Mouse (Mus musculus): ENCODE measurements around the gene Pxt1. TPM values are rescaled to one million over a fixed set of nuclear protein-coding genes. Genes with fewer than 3 reads are reported as not detected.

Pxt1 gene
- polyA plus RNA-seq, 1 experiment = 199 TPM

- H3K27ac ChIP-seq (ENCODE audit: control insufficient read depth, insufficient read depth, low read depth, low read length) = no peak overlapping the region
- peaks cover 4% of the 10 kb centered on the region for H3K4me1 ChIP-seq (ENCODE audit: control insufficient read depth, insufficient read depth, low read length)
- TF ChIP-seq POLR2A (IDR thresholded peaks at IDR 0.05; ENCODE audit: control insufficient read depth, low read depth, low read length) (no peak), CTCF (IDR thresholded peaks at IDR 0.05; ENCODE audit: control insufficient read depth, insufficient read depth, insufficient replicate concordance, low read depth, low read length) (no peak)
- H3K27me3 ChIP-seq (ENCODE audit: control insufficient read depth, insufficient read depth, low read length) = no peaks in the 10 kb centered on the region
- H3K4me3 ChIP-seq (ENCODE audit: control insufficient read depth, low read depth, low read length) = no peak overlapping the region
- H3K36me3 ChIP-seq (ENCODE audit: control insufficient read depth, insufficient read depth, low read length) = no peaks in the 10 kb centered on the region
Measured at GRCm38 (mm10) chr17:28934120-28934916, 9.3 kb downstream of the Pxt1 start.

DNA sequence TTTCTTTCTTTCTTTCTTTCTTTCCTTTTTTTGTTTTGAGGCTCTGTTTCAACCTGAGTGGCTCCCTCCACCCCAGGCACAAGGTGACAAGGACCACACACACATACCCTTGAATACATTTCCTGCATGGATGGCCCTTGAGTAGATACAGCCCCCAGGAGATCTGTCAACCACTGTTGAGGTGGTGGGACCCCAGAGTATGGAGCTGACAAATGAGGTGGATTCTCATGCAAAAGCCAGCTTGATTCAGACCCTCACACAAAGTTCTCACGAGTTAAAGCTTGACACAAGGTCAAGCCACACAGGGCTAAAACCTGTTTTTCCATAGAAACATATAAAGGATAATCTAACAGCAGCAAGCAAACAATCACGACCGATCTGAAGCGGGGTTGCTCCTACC is 11.4 kb downstream of the Pxt1 start:
- H3K36me3 ChIP-seq (ENCODE audit: control insufficient read depth, insufficient read depth, low read length) = no peaks in the 10 kb centered on the region
- no peaks in the 10 kb centered on the region for H3K27me3 ChIP-seq (ENCODE audit: control insufficient read depth, insufficient read depth, low read length)
- H3K4me3 ChIP-seq (ENCODE audit: control insufficient read depth, low read depth, low read length) = no peak overlapping the region
- H3K27ac ChIP-seq (ENCODE audit: control insufficient read depth, insufficient read depth, low read depth, low read length) = no peak overlapping the region
- TF ChIP-seq CTCF (IDR thresholded peaks at IDR 0.05; ENCODE audit: control insufficient read depth, insufficient read depth, insufficient replicate concordance, low read depth, low read length) (no peak), POLR2A (IDR thresholded peaks at IDR 0.05; ENCODE audit: control insufficient read depth, low read depth, low read length) (no peak)
- H3K4me1 ChIP-seq (ENCODE audit: control insufficient read depth, insufficient read depth, low read length) = peaks cover 4% of the 10 kb centered on the region

GRCm38 (mm10) chr17:28931436-28932211 is 12.0 kb downstream of the Pxt1 start:
- Histone ChIP-seq H3K27ac (ENCODE audit: control insufficient read depth, insufficient read depth, low read depth, low read length) (no peak overlapping the region), H3K27me3 (ENCODE audit: control insufficient read depth, insufficient read depth, low read length) (no peaks in the 10 kb centered on the region), H3K4me3 (ENCODE audit: control insufficient read depth, low read depth, low read length) (no peak overlapping the region), H3K36me3 (ENCODE audit: control insufficient read depth, insufficient read depth, low read length) (no peaks in the 10 kb centered on the region), H3K4me1 (ENCODE audit: control insufficient read depth, insufficient read depth, low read length) (peaks cover 7% of the 10 kb centered on the region)
- no peak for TF ChIP-seq CTCF (IDR thresholded peaks at IDR 0.05; ENCODE audit: control insufficient read depth, insufficient read depth, insufficient replicate concordance, low read depth, low read length)
- TF ChIP-seq POLR2A (IDR thresholded peaks at IDR 0.05; ENCODE audit: control insufficient read depth, low read depth, low read length) = no peak

DNA sequence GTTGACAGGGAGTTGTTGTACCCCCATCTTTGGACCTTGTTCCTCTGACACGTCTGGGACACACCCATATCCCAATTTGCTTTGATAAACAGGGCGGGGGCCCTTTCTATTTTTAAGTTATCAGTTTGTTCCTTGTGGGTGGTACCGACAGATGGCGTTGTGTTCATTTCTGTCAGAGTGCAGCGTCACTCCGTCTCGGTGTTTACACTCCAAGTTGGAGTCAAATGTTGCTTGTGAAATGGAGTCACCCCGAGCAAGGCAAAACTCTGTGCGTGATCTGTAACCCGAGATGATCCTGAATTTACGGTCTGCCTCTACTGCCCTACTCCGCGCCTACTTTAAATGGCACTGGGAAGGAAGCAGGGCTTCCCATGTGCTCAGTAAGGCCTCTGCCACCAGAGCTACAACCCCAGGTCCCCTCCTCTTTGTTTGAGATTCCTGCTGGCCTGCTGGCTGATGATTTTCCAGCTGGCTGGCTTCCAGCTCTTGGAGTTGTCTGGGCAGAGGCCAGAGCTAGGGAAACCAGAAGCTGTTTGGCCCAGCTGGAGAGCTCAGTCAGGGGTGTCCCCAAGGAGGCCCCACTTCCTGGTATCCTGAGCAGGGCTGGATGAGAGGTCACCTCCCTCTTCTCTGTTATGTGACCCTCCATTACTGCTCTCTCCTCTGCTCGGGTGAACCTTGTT is 13.1 kb downstream of the Pxt1 start:
- Histone ChIP-seq H3K27me3 (ENCODE audit: control insufficient read depth, insufficient read depth, low read length) (no peaks in the 10 kb centered on the region), H3K27ac (ENCODE audit: control insufficient read depth, insufficient read depth, low read depth, low read length) (no peak overlapping the region), H3K4me3 (ENCODE audit: control insufficient read depth, low read depth, low read length) (no peak overlapping the region), H3K36me3 (ENCODE audit: control insufficient read depth, insufficient read depth, low read length) (no peaks in the 10 kb centered on the region), H3K4me1 (ENCODE audit: control insufficient read depth, insufficient read depth, low read length) (peaks cover 7% of the 10 kb centered on the region)
- TF ChIP-seq POLR2A (IDR thresholded peaks at IDR 0.05; ENCODE audit: control insufficient read depth, low read depth, low read length) (no peak), CTCF (IDR thresholded peaks at IDR 0.05; ENCODE audit: control insufficient read depth, insufficient read depth, insufficient replicate concordance, low read depth, low read length) (no peak)

GRCm38 (mm10) chr17:28929369-28929768 is 14.3 kb downstream of the Pxt1 start:
- no peaks in the 10 kb centered on the region for H3K36me3 ChIP-seq (ENCODE audit: control insufficient read depth, insufficient read depth, low read length)
- no peaks in the 10 kb centered on the region for H3K27me3 ChIP-seq (ENCODE audit: control insufficient read depth, insufficient read depth, low read length)
- no peak overlapping the region for H3K27ac ChIP-seq (ENCODE audit: control insufficient read depth, insufficient read depth, low read depth, low read length)
- no peak for TF ChIP-seq CTCF (IDR thresholded peaks at IDR 0.05; ENCODE audit: control insufficient read depth, insufficient read depth, insufficient replicate concordance, low read depth, low read length)
- TF ChIP-seq POLR2A (IDR thresholded peaks at IDR 0.05; ENCODE audit: control insufficient read depth, low read depth, low read length) = no peak
- H3K4me1 ChIP-seq (ENCODE audit: control insufficient read depth, insufficient read depth, low read length) = peaks cover 7% of the 10 kb centered on the region
- H3K4me3 ChIP-seq (ENCODE audit: control insufficient read depth, low read depth, low read length) = no peak overlapping the region

DNA sequence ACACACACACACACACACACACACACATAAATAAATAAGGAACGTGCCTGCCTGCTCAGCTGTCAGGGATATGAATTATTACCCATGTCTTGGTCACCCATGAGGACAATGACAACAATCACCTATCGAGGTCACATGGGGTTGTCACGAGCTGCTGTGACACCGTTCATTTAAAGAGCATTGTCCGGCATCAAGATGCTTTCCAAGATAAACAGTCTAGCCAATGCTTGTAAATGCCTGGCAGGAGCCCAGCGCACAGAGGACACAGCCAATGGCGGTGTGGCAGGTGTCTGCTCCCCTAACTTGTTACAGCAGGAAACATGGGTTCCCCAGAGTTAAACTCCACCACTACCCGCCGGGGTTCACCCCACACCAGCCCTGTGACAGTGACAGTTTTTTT is 15.6 kb downstream of the Pxt1 start:
- Histone ChIP-seq H3K27ac (ENCODE audit: control insufficient read depth, insufficient read depth, low read depth, low read length) (no peak overlapping the region), H3K4me3 (ENCODE audit: control insufficient read depth, low read depth, low read length) (no peak overlapping the region), H3K27me3 (ENCODE audit: control insufficient read depth, insufficient read depth, low read length) (no peaks in the 10 kb centered on the region), H3K4me1 (ENCODE audit: control insufficient read depth, insufficient read depth, low read length) (peaks cover 7% of the 10 kb centered on the region), H3K36me3 (ENCODE audit: control insufficient read depth, insufficient read depth, low read length) (no peaks in the 10 kb centered on the region)
- TF ChIP-seq CTCF (IDR thresholded peaks at IDR 0.05; ENCODE audit: control insufficient read depth, insufficient read depth, insufficient replicate concordance, low read depth, low read length) (no peak), POLR2A (IDR thresholded peaks at IDR 0.05; ENCODE audit: control insufficient read depth, low read depth, low read length) (no peak)
